Mouse (Mus musculus) erythroid progenitor cell, adult 5-6 weeks (primary cell): ENCODE data around the gene Tm9sf2. TPM values are rescaled to one million over a fixed set of nuclear protein-coding genes. Genes with fewer than 3 reads are reported as not detected.

Experiments used
- ATAC-seq: replicated peaks from 2 replicates; pipeline ENCODE4 v1.8.0; 2016; ENCODE audit warnings: moderate number of reproducible peaks, mild to moderate bottlenecking, moderate TSS enrichment, inconsistent platforms; ENCODE audit not compliant: poor library complexity, low FRiP score, severe bottlenecking
- total RNA-seq, 2 experiments: library from RNA; stranded (forward) in 1 of 2; stranded (reverse) in 1 of 2; fragments of 150-400 nt in 1 of 2; fragments of 186-747, 209-891 nt in 1 of 2; gene quantifications; 2 replicates each; pipeline versions ENCODE4 v1.2.3 to v1.2.4; 2015 to 2017; ENCODE audit warnings: low replicate concordance in 2 of 2

Gene Tm9sf2
- total RNA-seq, 2 experiments from 2014 or later: 45.1 to 62.5 TPM

- ATAC-seq: no peak
Measured at GRCm38 (mm10) chr14:122160916-122161315, 54.1 kb downstream of the Tm9sf2 start.

GRCm38 (mm10) chr14:122168912-122169311, 62.1 kb downstream of the Tm9sf2 start:
- ATAC-seq: no peak

- ATAC-seq: no peak
Measured at GRCm38 (mm10) chr14:122170202-122170781, 63.5 kb downstream of the Tm9sf2 start.

GRCm38 (mm10) chr14:122171031-122171430, 64.2 kb downstream of the Tm9sf2 start:
- no peak for ATAC-seq

- no peak for ATAC-seq
Measured at GRCm38 (mm10) chr14:122176263-122176798, 69.5 kb downstream of the Tm9sf2 start.

- ATAC-seq: no peak
Measured at GRCm38 (mm10) chr14:122179262-122179661, 72.4 kb downstream of the Tm9sf2 start.

GRCm38 (mm10) chr14:122181078-122181814, 74.4 kb downstream of the Tm9sf2 start, which contains the start of gene Clybl:
Clybl (plus strand) TSS chr14:122181704.
- peak; percentile 92 for ATAC-seq

- ATAC-seq: peak; percentile 68
Measured at GRCm38 (mm10) chr14:122181815-122182157, 74.9 kb downstream of the Tm9sf2 start.

GRCm38 (mm10) chr14:122182220-122182619, 75.4 kb downstream of the Tm9sf2 start:
- ATAC-seq: no peak

GRCm38 (mm10) chr14:122183974-122184373, 77.1 kb downstream of the Tm9sf2 start:
- ATAC-seq: peak; percentile 67

GRCm38 (mm10) chr14:122188250-122188649, 81.4 kb downstream of the Tm9sf2 start:
- no peak for ATAC-seq

GRCm38 (mm10) chr14:122189901-122190300, 83.1 kb downstream of the Tm9sf2 start:
- no peak for ATAC-seq

- ATAC-seq: no peak
Measured at GRCm38 (mm10) chr14:122190527-122190926, 83.7 kb downstream of the Tm9sf2 start.

GRCm38 (mm10) chr14:122190941-122191510, 84.2 kb downstream of the Tm9sf2 start:
- ATAC-seq: peak; percentile 79

- ATAC-seq: no peak
Measured at GRCm38 (mm10) chr14:122194630-122195029, 87.8 kb downstream of the Tm9sf2 start.

GRCm38 (mm10) chr14:122196851-122197250, 90.0 kb downstream of the Tm9sf2 start:
- no peak for ATAC-seq

GRCm38 (mm10) chr14:122200247-122200885, 93.5 kb downstream of the Tm9sf2 start:
- no peak for ATAC-seq

GRCm38 (mm10) chr14:122209177-122209576, 102.3 kb downstream of the Tm9sf2 start:
- ATAC-seq: no peak
